Mouse (Mus musculus): Measurements from ENCODE around the gene Cntnap2.

Cntnap2 gene

GRCm38 (mm10) chr6:45885486-45885885, 826.3 kb downstream of the Cntnap2 start:
- in situ Hi-C loops (cut with MboI, MseI), result no loop called here

GRCm38 (mm10) chr6:45887901-45888300, 828.7 kb downstream of the Cntnap2 start:
- in situ Hi-C loops (cut with MboI, MseI), result no loop called here

GRCm38 (mm10) chr6:45938263-45938662, 879.1 kb downstream of the Cntnap2 start:
- in situ Hi-C loops (cut with MboI, MseI), result no loop called here

- in situ Hi-C loops (cut with MboI, MseI), result no loop called here
Observed at GRCm38 (mm10) chr6:45938775-45939174, 879.6 kb downstream of the Cntnap2 start.

GRCm38 (mm10) chr6:45945144-45945985, 886.2 kb downstream of the Cntnap2 start:
- in situ Hi-C loops (cut with MboI, MseI), result no loop called here

GRCm38 (mm10) chr6:45954773-45955172, 895.6 kb downstream of the Cntnap2 start:
- in situ Hi-C loops (cut with MboI, MseI), result no loop called here

GRCm38 (mm10) chr6:45964494-45964893, 905.3 kb downstream of the Cntnap2 start:
- in situ Hi-C loops (cut with MboI, MseI), result no loop called here

- in situ Hi-C loops (cut with MboI, MseI), result no loop called here
Observed at GRCm38 (mm10) chr6:45974471-45975154, 915.5 kb downstream of the Cntnap2 start.

- in situ Hi-C loops (cut with MboI, MseI), result no loop called here
Observed at GRCm38 (mm10) chr6:45979171-45979570, 920.0 kb downstream of the Cntnap2 start.

GRCm38 (mm10) chr6:45988051-45988450, 928.9 kb downstream of the Cntnap2 start:
- in situ Hi-C loops (cut with MboI, MseI), result no loop called here

- in situ Hi-C loops (cut with MboI, MseI), result no loop called here
Observed at GRCm38 (mm10) chr6:45991086-45991485, 931.9 kb downstream of the Cntnap2 start.

GRCm38 (mm10) chr6:46022515-46023143, 963.5 kb downstream of the Cntnap2 start:
- in situ Hi-C loops (cut with MboI, MseI), result no loop called here

- in situ Hi-C loops (cut with MboI, MseI), result loop anchor here (10.0 kb wide), 2 partner anchors 1207 to 1697 kb away; no protein-coding TSS in a partner anchor
Observed at GRCm38 (mm10) chr6:46031821-46032594, 972.9 kb downstream of the Cntnap2 start.

GRCm38 (mm10) chr6:46033108-46033507, 974.0 kb downstream of the Cntnap2 start:
- in situ Hi-C loops (cut with MboI, MseI), result loop anchor here (10.0 kb wide), 2 partner anchors 1208 to 1698 kb away; no protein-coding TSS in a partner anchor

- in situ Hi-C loops (cut with MboI, MseI), result no loop called here
Observed at GRCm38 (mm10) chr6:46040671-46041070, 981.5 kb downstream of the Cntnap2 start.

GRCm38 (mm10) chr6:46080236-46080635, 1021.1 kb downstream of the Cntnap2 start:
- in situ Hi-C loops (cut with MboI, MseI), result no loop called here

GRCm38 (mm10) chr6:46081432-46081831, 1022.3 kb downstream of the Cntnap2 start:
- in situ Hi-C loops (cut with MboI, MseI), result no loop called here

GRCm38 (mm10) chr6:46143189-46143841, 1084.2 kb downstream of the Cntnap2 start:
- in situ Hi-C loops (cut with MboI, MseI), result loop anchor here in 1 of 2 experiments (10.0 kb wide), 1 partner anchor 469 kb away; no protein-coding TSS in a partner anchor

GRCm38 (mm10) chr6:46166837-46167236, 1107.7 kb downstream of the Cntnap2 start:
- in situ Hi-C loops (cut with MboI, MseI), result no loop called here

GRCm38 (mm10) chr6:46197298-46197697, 1138.1 kb downstream of the Cntnap2 start:
- in situ Hi-C loops (cut with MboI, MseI), result no loop called here

GRCm38 (mm10) chr6:46201828-46202227, 1142.7 kb downstream of the Cntnap2 start:
- in situ Hi-C loops (cut with MboI, MseI), result no loop called here

Measured in T-helper 17 cell (primary cell).